Mouse (Mus musculus) lung, adult 2 months (tissue): ENCODE measurements around the gene Thap3. TPM values are rescaled to one million over a fixed set of nuclear protein-coding genes. Genes with fewer than 3 reads are reported as not detected.

Source experiments
- DNase-seq: peaks from one replicate; pipeline ENCODE4 v3.0.0; 2022
- H3K4me1 ChIP-seq: fragments of 200-500 bp; 2 replicates; pipeline ENCODE4 v1.6.1; 2011; ENCODE audit warnings: low read length; ENCODE audit not compliant: control insufficient read depth, insufficient read depth
- H3K4me3 ChIP-seq: fragments of 200-500 bp; replicated peaks from 2 replicates; pipeline ENCODE3; 2011; ENCODE audit warnings: low read depth, mild to moderate bottlenecking, control low read depth, low read length; ENCODE audit errors: extremely low read depth
- CTCF ChIP-seq: fragments of 200-500 bp; IDR thresholded peaks from 2 replicates; pipeline ENCODE4 v1.5.1; 2011; ENCODE audit warnings: mild to moderate bottlenecking, low read length, control low read depth; ENCODE audit not compliant: insufficient read depth
- POLR2A ChIP-seq: fragments of 200-500 bp; IDR thresholded peaks from 2 replicates; pipeline ENCODE4 v1.6.1; 2011; ENCODE audit warnings: low read depth, mild to moderate bottlenecking, control low read depth, low read length, borderline replicate concordance; ENCODE audit errors: extremely low read depth
- WGBS: fragments of 180-500 bp; shearing (Covaris S2); methylation state at CpG from one replicate; pipeline ENCODE4 v1.1.7; 2018; 5-methylcytosine and 5-hydroxymethylcytosine counted together
- polyA plus RNA-seq: library from polyadenylated mRNA; depleted of rRNA; stranded (reverse); fragments of >200 nt; gene quantifications from 2 replicates; pipeline ENCODE4 v1.2.3, GENCODE M21; 2012

Gene Thap3
- polyA plus RNA-seq, 1 experiment = 64.2 TPM

- TF ChIP-seq CTCF = no peak
- no peak for TF ChIP-seq POLR2A
- WGBS = 24% methylated on average over 3 of the region's 3 CpGs
- peaks cover 10% of the 10 kb centered on the region for H3K4me1 ChIP-seq
- no peak overlapping the region for H3K4me3 ChIP-seq
- DNase-seq = no peak
These were observed 10.7 kb upstream of the Thap3 start for GRCm38 (mm10) chr4:151999481-151999880.

GRCm38 (mm10) chr4:151997701-151998100, 8.9 kb upstream of the Thap3 start:
- Histone ChIP-seq H3K4me1 (peaks cover 15% of the 10 kb centered on the region), H3K4me3 (no peak overlapping the region)
- no peak for TF ChIP-seq CTCF
- TF ChIP-seq POLR2A = no peak
- DNase-seq = no peak
- 63% methylated on average over 3 of the region's 3 CpGs for WGBS

- peaks cover 15% of the 10 kb centered on the region for H3K4me1 ChIP-seq
- H3K4me3 ChIP-seq = peak overlapping the region; percentile 83
- WGBS = 1% methylated on average over 13 of the region's 13 CpGs
- DNase-seq = no peak
- TF ChIP-seq POLR2A (no peak), CTCF (no peak)
These were observed 8.1 kb upstream of the Thap3 start for GRCm38 (mm10) chr4:151996951-151997222.

- TF ChIP-seq POLR2A (peak; percentile 75), CTCF (no peak)
- peak within 1 kb of the TSS; percentile 100 for H3K4me3 ChIP-seq
- H3K4me1 ChIP-seq = peaks cover 15% of the 10 kb centered on the region
- under 1% methylated on average over 93 of the region's 94 CpGs for WGBS
- peak; percentile 98 for DNase-seq
These were observed 7.6 kb upstream of the Thap3 start, which contains the start of gene Phf13 for GRCm38 (mm10) chr4:151996173-151996950. Phf13 (minus strand) TSS chr4:151996258.

GRCm38 (mm10) chr4:151995371-151996172, 6.8 kb upstream of the Thap3 start:
- H3K4me3 ChIP-seq = peak overlapping the region; percentile 100
- WGBS = under 1% methylated on average over 78 of the region's 111 CpGs
- no peak for DNase-seq
- peaks cover 15% of the 10 kb centered on the region for H3K4me1 ChIP-seq
- peak; percentile 25; the same call in 1 of the 2 replicates for TF ChIP-seq POLR2A
- TF ChIP-seq CTCF = no peak

- peak overlapping the region; percentile 100 for H3K4me3 ChIP-seq
- peak; percentile 47 for DNase-seq
- TF ChIP-seq CTCF (no peak), POLR2A (no peak)
- H3K4me1 ChIP-seq = peaks cover 13% of the 10 kb centered on the region
- 5% methylated on average over 59 of the region's 61 CpGs for WGBS
These were observed 5.7 kb upstream of the Thap3 start for GRCm38 (mm10) chr4:151994228-151995171.

- peaks cover 12% of the 10 kb centered on the region for H3K4me1 ChIP-seq
- WGBS = 51% methylated on average over 6 of the region's 6 CpGs
- H3K4me3 ChIP-seq = no peak overlapping the region
- no peak for DNase-seq
- TF ChIP-seq CTCF = no peak
- no peak for TF ChIP-seq POLR2A
These were observed 4.2 kb upstream of the Thap3 start for GRCm38 (mm10) chr4:151993035-151993434.

GRCm38 (mm10) chr4:151992091-151992490, 3.3 kb upstream of the Thap3 start:
- Histone ChIP-seq H3K4me3 (no peak overlapping the region), H3K4me1 (peaks cover 12% of the 10 kb centered on the region)
- DNase-seq = no peak
- WGBS = 88% methylated on average over 9 of the region's 9 CpGs
- TF ChIP-seq POLR2A (no peak), CTCF (no peak)

GRCm38 (mm10) chr4:151989110-151989488, 302 bp upstream of the Thap3 start:
- DNase-seq = no peak
- WGBS = 32% methylated on average over 6 of the region's 6 CpGs
- TF ChIP-seq CTCF (no peak), POLR2A (no peak)
- Histone ChIP-seq H3K4me1 (peaks cover 8% of the 10 kb centered on the region), H3K4me3 (peak overlapping the region; percentile 3)
